Mouse (Mus musculus): ENCODE results near the gene Smarcd2.

- no peak for TF ChIP-seq GATA1 (IDR thresholded peaks at IDR 0.05; ENCODE audit: low read length)
- TF ChIP-seq TAL1 (IDR thresholded peaks at IDR 0.05; ENCODE audit: low read length), result no peak
These were observed 7.2 kb downstream of the Smarcd2 start for GRCm38 (mm10) chr11:106265570-106265969.
